Mouse (Mus musculus) heart, adult 2 months (tissue): Measurements from ENCODE around the gene Tmem262.

Experiments
- CTCF ChIP-seq: fragments of 200-600 bp; IDR thresholded peaks from 2 replicates; pipeline ENCODE4 v1.8.1; 2022; ENCODE audit warnings: antibody characterized with exemption, mild to moderate bottlenecking, moderate library complexity
- EP300 ChIP-seq: fragments of 200-500 bp; IDR thresholded peaks from 2 replicates; pipeline ENCODE4 v1.6.1; 2011; ENCODE audit warnings: low read depth, low read length, control low read depth; ENCODE audit not compliant: insufficient read depth
- POLR2A ChIP-seq: fragments of 200-500 bp; IDR thresholded peaks from 2 replicates; pipeline ENCODE4 v1.6.1; 2011; ENCODE audit warnings: mild to moderate bottlenecking, low read depth, low read length, control low read depth; ENCODE audit not compliant: insufficient read depth

GRCm38 (mm10) chr19:6048681-6049410, 31.0 kb upstream of the Tmem262 start:
- TF ChIP-seq POLR2A, result no peak
- TF ChIP-seq CTCF, result no peak
- TF ChIP-seq EP300, result no peak
